Mouse (Mus musculus) kidney, postnatal 14 days (tissue): ENCODE results near the gene Sept9.
"Not testable (repeated sequence)": the region's sequence is repeated elsewhere in the genome, so short reads cannot be mapped to it uniquely, and the experiment has no call there.

Experiments
- DNase-seq: peaks from one replicate; pipeline ENCODE4 v3.0.0; 2022; ENCODE audit warnings: mixed read lengths

Gene Sept9

GRCm38 (mm10) chr11:117331361-117332241 lies 132.1 kb downstream of the Sept9 start:
- no peak for DNase-seq

GRCm38 (mm10) chr11:117332242-117333149 lies 133.0 kb downstream of the Sept9 start:
- peak; percentile 70 for DNase-seq

- no peak for DNase-seq
These were observed 133.8 kb downstream of the Sept9 start for GRCm38 (mm10) chr11:117333150-117333715.

- no peak for DNase-seq
These were observed 134.6 kb downstream of the Sept9 start for GRCm38 (mm10) chr11:117334101-117334500.

GRCm38 (mm10) chr11:117335146-117335545 lies 135.7 kb downstream of the Sept9 start:
- no peak for DNase-seq

GRCm38 (mm10) chr11:117336081-117336788 lies 136.8 kb downstream of the Sept9 start:
- DNase-seq = no peak

- no peak for DNase-seq
These were observed 138.3 kb downstream of the Sept9 start for GRCm38 (mm10) chr11:117337749-117338148.

- peak; percentile 63 for DNase-seq
These were observed 139.0 kb downstream of the Sept9 start for GRCm38 (mm10) chr11:117338503-117338902.

GRCm38 (mm10) chr11:117339050-117339449 lies 139.6 kb downstream of the Sept9 start:
- no peak for DNase-seq

GRCm38 (mm10) chr11:117341218-117341617 lies 141.8 kb downstream of the Sept9 start:
- DNase-seq = no peak

- no peak for DNase-seq
These were observed 142.6 kb downstream of the Sept9 start for GRCm38 (mm10) chr11:117342076-117342475.

GRCm38 (mm10) chr11:117342490-117342889 lies 143.0 kb downstream of the Sept9 start:
- not testable (repeated sequence) for DNase-seq

- DNase-seq = no peak
These were observed 144.3 kb downstream of the Sept9 start for GRCm38 (mm10) chr11:117343800-117344199.

GRCm38 (mm10) chr11:117344339-117345021 lies 145.0 kb downstream of the Sept9 start:
- no peak for DNase-seq

GRCm38 (mm10) chr11:117345022-117345765 lies 145.7 kb downstream of the Sept9 start:
- DNase-seq = peak; percentile 61

GRCm38 (mm10) chr11:117347256-117347655 lies 147.8 kb downstream of the Sept9 start:
- DNase-seq = no peak

- no peak for DNase-seq
These were observed 149.1 kb downstream of the Sept9 start for GRCm38 (mm10) chr11:117348429-117349103.

GRCm38 (mm10) chr11:117349429-117350363 lies 150.2 kb downstream of the Sept9 start:
- no peak for DNase-seq
